Mouse (Mus musculus) ES-E14 (cell line): Measurements from ENCODE around the gene Eef1akmt1.

Experiments used
- CHD2 ChIP-seq: IDR thresholded peaks from 2 replicates; pipeline ENCODE4 v1.6.1; 2014; ENCODE audit warnings: mild to moderate bottlenecking, low read depth, low read length, inconsistent platforms
- HCFC1 ChIP-seq: IDR thresholded peaks from 2 replicates; pipeline ENCODE4 v1.6.1; 2012; ENCODE audit warnings: low read length, inconsistent platforms, borderline replicate concordance; ENCODE audit not compliant: insufficient read depth
- ZC3H11A ChIP-seq: IDR thresholded peaks from 2 replicates; pipeline ENCODE4 v1.6.1; 2012; ENCODE audit warnings: low read depth, mild to moderate bottlenecking, inconsistent platforms, low read length, borderline replicate concordance
- ZNF384 ChIP-seq: IDR thresholded peaks from 2 replicates; pipeline ENCODE4 v1.6.1; 2012; ENCODE audit warnings: low read depth, low read length, inconsistent platforms

DNA sequence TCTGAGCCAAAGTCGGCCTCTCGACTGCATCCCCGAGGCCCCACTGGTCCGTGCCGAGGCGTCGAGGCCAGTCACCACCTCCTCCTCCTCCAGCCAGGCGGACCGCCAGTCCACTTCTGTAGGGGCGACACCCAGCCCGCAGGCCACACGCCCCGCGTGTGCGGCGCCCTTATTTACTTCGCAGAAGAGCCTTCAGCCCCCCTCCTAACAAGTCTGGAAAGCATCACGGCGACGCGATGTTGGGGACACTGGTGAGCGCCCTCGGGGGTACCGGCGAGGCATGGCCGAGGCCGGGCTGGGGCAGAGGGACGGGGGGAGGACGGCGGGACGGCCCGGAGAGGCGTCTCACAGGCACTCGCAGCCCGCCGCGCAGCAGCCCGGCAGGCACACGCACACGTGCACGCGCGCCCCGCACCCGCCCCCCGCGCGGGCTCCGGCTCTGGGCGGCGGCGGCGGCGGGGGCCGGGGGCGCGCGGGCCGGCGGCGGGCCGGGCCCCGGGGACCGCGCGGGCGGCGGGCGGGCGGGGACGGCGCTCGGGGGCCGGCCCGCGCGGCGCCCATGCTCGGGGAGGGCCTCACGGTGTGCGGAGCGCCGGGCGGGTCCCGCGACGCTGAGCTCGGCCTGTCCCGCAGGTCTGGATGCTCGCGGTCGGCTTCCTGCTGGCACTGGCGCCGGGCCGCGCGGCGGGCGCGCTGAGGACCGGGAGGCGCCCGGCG lies 46.6 kb downstream of the Eef1akmt1 start, which contains the start of gene Il17d:
- TF ChIP-seq CHD2 (no peak), ZC3H11A (no peak), HCFC1 (0 out of 2 replicates have a peak, but pooled peaks have one; percentile 26), ZNF384 (no peak)
